Mouse (Mus musculus) hindlimb bud, embryonic 11.5 days (tissue): ENCODE results near the gene Rela.
A peak's percentile ranks its signal among the peaks of the same experiment; 100 is the strongest.

Source experiments
- DNase-seq: peaks from one replicate; pipeline ENCODE4 v3.0.0-alpha.2; 2012; ENCODE audit warnings: low read depth, low spot score; ENCODE audit errors: extremely low spot score

Gene Rela

DNA sequence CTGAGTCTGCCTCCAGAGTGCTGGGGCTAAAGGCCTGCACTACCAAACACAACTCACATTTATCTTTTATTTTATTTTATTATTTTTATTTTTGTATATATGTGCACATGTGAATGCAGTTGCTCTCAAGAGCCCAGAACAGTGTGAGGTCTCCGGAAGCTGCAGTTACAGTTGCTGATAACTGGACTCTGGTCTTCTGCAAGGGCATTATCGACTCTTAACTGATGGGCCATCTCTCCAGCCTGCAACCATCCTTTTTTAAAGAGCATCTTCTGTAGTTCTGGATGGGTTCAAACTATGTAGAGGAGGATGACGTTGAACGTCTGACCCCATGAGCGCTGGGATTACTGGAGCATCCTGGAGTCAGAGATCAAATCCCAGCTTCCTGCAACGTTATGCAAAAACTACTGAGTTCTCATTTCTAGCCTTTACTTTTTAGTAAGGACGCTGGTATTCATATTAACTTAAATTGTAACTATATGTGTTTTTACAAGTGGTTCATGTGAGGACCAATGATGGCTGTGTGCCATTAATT is 1.2 kb upstream of the Rela start:
- no peak for DNase-seq

DNA sequence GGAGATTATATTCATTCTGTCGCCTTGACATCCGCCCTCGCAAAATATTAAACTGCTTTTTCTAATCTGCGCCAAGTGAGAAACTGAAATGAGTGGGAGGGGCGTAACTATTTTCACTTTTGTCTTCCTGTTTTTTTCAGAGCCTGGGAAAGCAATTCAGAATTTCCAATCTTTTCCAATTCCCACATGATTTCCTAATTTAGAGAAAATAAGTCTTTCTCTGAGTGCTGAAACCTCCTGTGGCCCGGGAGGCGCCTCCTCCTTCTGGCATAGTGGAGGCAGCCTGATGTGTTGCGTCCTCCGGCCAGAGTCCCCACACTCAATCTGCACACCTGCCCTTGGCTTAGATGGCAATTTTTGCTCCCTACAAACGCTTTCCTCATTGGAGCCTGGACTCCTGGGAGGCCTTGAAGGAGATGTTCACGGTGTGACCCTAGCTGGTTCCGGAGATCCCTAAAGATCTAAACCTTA is 677 bp upstream of the Rela start:
- no peak for DNase-seq

DNA sequence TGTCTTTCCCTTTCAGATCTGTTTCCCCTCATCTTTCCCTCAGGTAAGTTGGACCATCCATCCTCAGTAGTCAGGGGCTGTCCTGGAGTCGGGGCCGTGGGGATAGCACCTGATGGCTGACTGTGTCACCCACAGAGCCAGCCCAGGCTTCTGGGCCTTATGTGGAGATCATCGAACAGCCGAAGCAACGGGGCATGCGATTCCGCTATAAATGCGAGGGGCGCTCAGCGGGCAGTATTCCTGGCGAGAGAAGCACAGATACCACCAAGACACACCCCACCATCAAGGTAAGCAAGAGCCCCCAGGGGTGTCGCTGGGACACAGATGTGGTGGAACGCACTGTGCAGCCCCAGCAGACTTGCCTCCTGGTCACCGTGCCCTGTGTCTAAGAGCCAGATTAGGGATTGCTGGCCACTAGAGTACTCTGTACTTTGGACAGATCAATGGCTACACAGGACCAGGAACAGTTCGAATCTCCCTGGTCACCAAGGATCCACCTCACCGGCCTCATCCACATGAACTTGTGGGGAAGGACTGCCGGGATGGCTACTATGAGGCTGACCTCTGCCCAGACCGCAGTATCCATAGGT is 1.2 kb downstream of the Rela start:
- no peak for DNase-seq

DNA sequence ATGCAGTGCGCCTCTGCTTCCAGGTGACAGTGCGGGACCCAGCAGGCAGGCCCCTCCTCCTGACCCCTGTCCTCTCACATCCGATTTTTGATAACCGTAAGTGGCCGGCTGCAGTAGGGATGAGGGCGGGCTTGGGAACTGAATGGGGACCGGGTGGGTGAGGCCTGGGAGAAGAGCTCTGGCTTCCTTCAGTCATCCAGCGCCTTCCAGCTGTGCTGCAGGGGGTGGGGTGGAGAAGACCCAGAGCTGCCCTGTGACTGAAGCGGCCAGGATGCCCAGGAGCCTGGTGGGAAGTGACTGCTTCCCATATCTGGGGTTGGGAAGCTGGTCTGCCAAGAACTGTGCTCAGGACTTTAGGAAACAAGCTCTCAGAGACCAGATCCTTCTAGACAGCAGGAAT is 3.1 kb downstream of the Rela start:
- no peak for DNase-seq

DNA sequence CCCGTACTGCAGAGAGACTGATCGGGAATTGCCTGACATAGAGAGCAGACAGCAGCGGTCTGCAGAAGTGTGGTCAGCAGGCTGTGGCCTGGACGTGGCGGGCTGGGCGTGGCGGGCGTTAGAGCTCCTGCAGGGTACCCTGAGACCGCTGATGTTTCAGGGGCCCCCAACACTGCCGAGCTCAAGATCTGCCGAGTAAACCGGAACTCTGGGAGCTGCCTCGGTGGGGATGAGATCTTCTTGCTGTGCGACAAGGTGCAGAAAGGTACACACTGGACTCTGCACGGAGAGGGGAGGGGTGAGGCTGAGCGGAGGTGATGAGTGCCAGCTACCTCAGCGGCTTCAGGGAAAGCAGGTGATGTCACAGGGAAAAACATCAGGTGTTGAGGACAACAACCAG is 3.7 kb downstream of the Rela start:
- no peak for DNase-seq

DNA sequence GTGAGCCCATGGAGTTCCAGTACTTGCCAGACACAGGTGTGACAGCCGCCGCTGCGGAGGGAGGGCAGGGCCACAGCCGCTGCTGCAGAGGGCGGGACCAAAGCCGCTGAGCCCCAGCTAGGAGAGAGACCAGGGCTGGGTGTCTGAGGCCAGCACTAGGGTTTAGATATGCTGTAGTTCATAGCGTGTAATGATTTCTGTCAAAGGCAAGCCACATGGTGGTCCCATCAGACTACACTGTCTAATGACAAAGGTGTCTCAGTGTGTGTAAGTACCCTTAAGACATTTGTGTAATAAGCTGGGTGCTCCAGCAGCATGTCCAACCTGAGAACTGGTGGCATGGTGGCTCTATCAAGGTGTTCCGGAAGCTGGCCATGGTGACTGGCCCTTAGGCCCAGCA is 4.4 kb downstream of the Rela start:
- no peak for DNase-seq

DNA sequence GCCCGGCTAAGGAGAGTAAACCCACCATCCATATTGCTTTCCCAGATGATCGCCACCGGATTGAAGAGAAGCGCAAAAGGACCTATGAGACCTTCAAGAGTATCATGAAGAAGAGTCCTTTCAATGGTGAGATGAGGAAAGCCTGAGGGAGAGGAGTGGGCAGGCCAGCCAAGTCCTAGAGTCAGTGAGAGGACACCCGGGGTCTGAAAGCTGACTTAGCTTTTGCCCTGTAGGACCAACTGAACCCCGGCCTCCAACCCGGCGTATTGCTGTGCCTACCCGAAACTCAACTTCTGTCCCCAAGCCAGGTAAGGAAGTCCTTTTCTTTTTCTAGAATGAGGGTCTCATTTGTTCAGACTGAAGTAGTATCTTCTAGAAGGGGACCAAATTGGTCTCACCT is 8.0 kb downstream of the Rela start:
- DNase-seq: no peak

DNA sequence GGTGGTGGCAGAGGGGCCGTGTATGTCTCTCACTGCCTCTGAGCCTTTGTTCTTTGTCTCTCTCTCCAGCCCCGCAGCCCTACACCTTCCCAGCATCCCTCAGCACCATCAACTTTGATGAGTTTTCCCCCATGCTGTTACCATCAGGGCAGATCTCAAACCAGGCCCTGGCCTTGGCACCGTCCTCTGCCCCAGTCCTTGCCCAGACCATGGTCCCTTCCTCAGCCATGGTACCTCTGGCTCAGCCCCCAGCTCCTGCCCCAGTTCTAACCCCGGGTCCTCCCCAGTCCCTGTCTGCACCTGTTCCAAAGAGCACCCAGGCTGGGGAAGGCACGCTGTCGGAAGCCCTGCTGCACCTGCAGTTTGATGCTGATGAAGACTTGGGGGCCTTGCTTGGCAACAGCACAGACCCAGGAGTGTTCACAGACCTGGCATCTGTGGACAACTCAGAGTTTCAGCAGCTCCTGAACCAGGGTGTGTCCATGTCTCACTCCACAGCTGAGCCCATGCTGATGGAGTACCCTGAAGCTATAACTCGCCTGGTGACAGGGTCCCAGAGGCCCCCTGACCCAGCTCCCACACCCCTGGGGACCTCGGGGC is 9.5 kb downstream of the Rela start:
- no peak for DNase-seq

DNA sequence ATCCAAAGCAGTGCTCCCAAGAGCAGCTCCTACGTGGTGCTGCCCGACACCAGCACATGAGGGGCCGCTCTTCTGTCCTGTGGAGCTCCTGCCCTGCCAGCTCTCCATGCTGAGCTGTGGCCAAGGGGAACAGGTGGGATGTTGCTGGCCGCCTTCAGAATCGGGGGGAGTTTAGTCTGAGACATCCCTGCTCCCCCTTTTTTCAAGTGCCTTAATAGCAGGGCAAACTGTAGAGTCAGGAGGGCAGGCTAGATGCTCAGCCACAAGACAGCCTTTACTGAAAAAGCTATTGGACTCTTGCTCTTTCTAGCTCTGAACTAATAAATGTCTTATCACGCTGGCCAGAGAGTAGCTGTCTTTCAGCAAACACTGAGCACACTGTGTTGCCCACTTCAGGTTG is 10.5 kb downstream of the Rela start:
- no peak for DNase-seq

DNA sequence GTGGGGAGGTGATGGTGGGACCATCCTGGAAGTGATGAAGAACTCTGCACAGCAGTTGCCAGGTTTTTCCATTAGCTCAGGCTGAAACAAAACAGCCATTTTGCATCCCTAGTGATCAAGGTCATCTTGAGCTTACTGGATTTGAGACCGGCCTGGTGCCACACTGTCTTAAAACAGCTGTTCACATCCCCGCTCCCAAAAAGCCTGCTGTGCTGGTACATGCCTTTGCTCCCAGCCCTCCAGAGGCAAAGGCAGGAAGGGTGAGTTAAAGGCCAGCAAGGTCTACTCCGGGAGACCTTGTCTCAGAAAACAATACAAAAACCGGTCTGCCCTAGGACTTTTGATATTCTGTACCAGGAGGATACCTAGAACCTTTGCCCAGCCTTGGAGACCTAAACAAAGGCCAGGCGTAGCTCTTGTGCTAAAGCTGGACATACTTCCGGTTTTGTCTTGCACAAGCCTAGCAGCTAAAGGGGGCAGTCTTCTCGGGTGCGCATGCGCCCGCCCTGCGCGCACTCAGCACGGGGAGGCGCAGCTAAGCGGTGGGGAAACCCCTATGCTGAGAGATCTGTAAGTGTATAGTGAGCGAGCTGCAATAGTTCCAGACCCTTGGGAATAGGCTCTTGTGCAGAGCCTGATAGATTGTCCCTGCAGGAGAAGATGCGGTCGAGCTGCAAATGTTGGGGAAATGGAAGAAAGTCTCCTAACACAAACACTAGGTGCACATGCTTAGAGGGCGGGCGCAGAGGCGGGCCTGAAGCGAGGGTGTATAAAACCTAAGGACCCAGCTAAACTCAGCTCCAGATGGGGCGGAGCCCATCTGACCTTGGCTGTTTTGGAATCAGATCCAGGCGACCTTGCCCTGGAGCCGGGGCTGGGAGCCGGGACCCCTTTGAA is 11.4 kb downstream of the Rela start:
- peak; percentile 66 for DNase-seq

DNA sequence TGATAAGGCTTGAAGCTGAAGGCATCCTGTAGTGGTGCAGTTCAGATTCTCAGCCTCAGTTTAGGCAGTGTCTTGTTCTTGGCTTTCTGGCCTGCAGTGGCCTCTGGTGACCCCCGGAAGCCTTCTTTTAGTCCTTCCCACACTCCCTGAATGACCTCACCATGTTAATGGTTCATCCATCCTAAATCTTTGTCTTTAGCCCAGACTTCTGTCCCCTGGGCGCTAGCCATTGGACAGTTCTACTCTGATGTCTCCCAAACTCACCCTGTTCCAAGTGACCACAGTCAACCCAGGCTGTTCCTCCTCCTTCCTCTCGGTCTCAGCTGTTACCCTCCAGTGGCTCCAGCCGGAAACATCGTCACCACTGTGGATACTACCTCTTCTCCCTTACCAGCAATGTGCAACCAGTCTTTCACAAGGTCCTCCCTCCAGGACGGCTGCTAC is 12.0 kb downstream of the Rela start:
- DNase-seq: no peak

DNA sequence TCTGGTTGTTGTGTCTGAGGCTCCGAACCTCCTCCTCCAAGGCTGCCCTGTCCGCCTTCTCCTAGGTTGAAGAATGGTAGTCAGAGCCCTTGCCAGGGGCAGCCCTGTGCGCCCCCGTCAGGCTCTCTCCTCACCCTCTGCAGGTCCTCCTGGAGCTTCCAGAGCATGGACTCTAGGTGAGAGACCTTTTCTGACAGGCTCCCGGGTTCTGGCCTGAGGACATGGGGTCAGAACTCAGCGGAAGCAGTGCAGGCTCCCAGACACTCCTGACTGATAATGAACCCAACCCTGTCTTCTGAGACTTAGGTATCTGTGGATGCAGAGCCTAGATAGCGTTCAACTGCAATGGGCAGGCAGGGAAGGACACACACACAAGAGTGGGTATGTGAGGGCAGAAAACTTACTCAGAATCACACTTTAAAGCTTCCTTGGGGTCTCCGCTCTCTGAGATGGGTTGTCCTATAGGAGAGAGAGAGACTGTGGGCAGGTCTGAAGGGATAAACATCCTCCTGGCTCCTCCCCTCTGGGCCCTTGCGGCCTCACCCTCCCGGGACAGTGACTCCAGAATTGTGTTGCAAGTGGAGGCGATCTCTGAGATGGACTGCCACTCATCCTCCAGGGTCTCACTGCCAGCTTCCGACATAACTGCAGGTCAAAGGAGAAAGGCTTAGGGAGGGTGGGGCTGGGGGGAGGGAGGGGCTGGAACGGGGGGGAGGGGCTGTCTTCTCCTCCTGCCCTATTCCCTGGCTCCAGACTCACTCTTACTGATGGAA is 14.4 kb downstream of the Rela start:
- DNase-seq: no peak

DNA sequence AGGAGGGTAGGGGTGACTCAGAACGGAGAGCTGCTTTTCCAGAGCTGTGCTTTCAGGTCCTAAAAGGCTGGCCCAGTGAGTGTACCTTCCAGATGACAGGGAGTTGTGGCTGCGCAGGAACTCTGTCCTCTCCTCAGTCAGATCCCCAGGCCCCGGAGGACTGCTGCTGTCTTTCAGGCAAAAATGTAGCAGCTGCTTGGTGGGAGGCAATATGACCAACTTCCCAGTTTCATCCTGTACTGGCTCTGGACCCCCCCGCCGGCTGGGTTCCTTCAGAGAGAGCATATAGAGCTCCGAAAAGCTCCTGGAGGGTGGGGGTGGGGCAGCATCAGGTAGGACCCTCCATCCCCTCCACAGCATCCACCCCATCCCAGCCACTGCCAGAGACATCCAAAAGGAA is 15.3 kb downstream of the Rela start:
- DNase-seq: no peak

DNA sequence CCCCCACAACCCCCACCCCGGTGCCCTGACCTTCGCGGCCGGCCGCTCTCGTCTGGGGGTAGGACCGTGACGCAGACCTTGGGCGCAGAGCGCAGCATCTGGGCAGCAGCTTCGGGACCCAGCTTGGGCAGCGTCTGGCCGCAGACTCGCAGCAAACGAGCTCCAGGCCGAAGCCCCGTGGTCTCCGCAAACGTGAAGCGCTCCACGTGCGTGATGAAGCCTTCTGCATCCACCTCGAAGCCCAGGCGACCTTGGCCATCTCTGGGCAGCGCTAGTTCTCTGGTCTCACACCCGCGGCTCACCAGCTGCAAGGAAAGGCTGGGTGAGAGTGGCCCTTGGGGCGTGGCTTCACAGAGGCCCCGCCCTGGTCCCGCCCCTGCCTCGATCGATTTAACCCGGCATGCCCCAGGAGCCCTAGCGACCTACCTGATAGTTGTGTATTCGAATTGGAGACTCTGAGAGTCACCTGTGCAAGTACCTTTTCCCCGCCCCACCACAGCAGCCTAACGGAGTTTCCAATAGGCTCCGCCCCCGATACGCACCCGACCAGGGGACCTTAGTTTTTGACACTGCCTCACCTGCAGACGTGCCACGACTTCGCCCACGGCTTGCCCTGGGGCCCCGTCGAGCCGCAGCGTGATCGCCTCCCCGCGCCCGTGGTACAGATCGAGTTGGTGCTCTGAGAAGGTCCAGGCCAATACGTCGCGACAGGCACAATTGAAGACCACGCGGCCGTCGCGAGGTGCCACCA is 16.9 kb downstream of the Rela start:
- DNase-seq: no peak

DNA sequence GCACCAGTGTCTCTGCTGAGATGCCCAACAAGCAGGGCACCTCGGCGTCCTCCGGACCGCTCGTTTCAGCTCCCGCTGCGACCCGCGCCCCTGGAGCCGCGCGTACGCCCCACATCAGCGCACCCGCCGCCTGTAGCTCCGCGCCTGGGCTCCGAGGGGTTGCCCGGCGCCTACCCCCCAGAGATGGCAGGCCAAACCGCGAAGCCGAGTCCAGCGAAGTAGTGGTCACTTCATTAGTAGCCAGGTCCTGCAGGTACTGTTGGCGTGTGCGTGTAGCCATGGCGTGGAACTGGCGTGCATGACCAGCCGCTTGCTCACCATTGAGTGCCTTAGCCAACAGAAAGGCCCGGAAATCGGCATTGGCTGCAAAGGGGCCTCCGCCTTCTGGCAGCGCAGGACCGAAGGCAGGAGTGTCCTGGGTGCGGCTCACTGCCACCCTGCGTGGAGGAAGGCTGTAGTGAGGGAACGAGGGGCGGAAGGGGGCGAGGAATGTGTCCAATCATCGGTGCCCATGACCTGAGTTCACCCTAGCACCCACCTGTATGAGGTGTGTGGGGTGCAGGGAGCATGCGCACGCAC is 17.5 kb downstream of the Rela start:
- no peak for DNase-seq

DNA sequence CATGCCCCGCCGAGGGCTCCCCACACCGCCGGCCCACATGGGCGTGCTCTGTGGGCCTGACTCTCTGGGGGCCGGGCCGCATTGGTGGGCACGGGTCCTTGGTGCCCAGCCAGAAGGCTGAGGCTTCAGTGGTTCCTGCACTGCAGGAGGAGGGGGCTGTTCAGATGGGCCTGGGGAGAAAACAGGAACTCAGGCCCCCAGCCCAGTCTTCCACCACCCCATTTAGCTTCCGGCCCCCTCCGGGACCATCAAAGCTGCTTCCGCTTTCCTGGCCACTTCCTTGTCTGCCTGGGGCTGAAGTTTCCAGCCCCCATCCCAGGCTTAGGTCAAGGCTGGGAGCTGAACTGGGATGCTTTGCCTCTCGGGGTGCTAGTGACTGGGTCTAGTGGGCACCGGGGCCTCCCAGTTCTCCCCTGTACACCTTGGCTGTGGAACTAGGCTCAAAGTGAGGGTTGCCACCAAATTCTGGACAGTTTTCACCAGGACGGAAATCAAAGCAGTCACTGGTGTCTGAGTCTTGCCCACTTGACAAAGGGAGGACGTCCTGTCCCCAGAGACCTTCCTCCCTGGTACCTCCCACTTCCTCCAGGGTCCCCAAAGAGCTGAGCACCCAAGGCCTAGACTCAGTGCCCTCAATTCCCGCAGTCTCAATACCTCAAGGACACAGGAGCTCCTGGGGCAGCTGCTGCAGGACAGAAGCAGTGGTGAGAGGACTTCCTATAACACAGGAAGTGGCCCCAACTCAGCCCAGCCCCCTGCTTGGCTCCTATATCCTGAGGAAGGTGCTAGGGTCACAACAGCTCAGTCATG is 23.9 kb downstream of the Rela start:
- no peak for DNase-seq

DNA sequence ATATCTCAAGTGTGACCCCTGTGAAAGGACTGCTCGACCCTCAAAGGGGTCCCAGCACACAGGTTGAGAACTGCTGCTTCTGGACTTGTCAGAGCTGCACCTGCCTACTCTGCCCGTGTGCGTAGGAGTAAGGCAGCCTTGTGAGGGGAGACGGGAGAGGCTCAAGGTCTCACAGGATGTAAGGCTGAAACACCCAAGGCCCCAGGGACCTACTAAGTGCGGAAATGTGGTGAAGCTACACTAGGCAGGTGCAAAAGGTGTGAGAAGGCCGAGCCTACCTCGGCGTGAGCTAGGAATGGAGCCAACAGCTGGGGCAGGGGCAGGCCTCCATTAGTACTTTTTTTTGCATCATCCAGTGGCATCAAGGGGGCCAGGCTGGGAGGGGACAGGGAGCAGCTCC is 25.0 kb downstream of the Rela start:
- DNase-seq: no peak

DNA sequence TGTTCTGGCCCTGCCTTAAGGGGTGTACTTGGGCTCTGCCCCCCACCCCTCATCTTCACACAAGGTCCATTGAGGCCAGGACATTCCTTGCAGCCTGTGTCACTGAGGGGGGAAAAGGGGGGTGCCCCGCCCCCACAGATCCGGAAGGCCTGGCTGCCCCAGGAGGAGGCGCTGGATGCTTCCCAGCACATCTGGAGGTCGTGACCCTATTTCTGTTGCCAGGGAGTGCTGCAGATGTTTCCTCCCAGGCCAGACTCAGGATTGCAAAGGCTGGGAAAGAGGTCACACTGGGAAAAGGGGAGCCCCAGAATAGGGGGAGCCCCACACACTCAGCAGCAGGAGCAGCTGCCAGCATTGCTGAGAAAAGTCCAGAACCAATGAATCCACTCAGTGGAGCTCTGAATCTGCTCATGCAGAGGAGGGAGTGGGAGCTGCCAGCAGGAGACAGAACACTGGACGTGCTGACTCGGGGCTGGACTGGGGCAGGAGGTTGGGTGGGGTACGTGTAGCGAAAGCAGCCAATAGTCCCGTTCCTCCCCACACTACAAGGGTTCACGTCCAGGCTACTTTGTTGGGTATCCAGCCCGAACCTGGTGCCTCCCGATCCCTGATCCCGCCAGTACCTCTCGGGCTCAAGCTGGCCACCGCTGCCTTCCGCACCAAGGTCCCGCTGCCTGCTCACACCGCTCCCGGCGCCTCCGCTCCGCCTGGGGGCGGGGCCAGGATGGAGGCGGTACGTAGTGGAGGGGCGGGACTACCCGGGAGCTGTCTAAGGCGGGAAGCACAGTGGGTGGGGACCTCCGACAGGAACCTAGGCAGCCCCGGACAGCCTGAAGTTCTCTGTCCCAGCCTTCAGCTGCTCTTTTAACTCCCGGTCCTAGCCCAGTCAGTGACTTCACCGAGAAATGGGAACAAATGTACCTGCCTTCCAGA is 26.0 kb downstream of the Rela start, which contains the start of gene Sipa1:
Gene Sipa1, minus strand, starts transcription at position 727 of the 933 bp plus-strand sequence.
- DNase-seq: peak; percentile 68
